Mouse (Mus musculus) CH12.LX (cell line): ENCODE results near the gene Cenpm. TPM values are rescaled to one million over a fixed set of nuclear protein-coding genes. Genes with fewer than 3 reads are reported as not detected.

Experiments used
- DNase-seq: peaks from one replicate; pipeline ENCODE4 v3.0.0-alpha.2; 2013; ENCODE audit errors: extremely low read depth
- H3K27ac ChIP-seq: 2 replicates; pipeline ENCODE4 v1.5.1; 2012; ENCODE audit warnings: low read depth, mild to moderate bottlenecking, control low read depth, moderate library complexity; ENCODE audit not compliant: insufficient read depth
- H3K27me3 ChIP-seq: replicated peaks from 2 replicates; pipeline ENCODE3; 2012; ENCODE audit warnings: inconsistent platforms
- H3K36me3 ChIP-seq, 2 experiments: replicated peaks in 1 of 2; 2 replicates each; pipeline versions ENCODE3 to v1.6.1; 2012; ENCODE audit warnings: inconsistent platforms in 1 of 2, low read length in 1 of 2, mild to moderate bottlenecking in 1 of 2, mixed read lengths in 1 of 2, moderate library complexity in 1 of 2; ENCODE audit not compliant: control insufficient read depth in 1 of 2, insufficient read depth in 1 of 2
- H3K4me1 ChIP-seq, 2 experiments: 2 replicates each; pipeline ENCODE4 v1.6.1; 2012; ENCODE audit warnings: inconsistent platforms in 1 of 2, moderate library complexity in 1 of 2; ENCODE audit not compliant: insufficient read depth in 2 of 2, control insufficient read depth in 1 of 2
- H3K4me2 ChIP-seq: 2 replicates; pipeline ENCODE4 v1.6.1; 2012; ENCODE audit warnings: low read depth, mild to moderate bottlenecking, control low read depth; ENCODE audit not compliant: poor library complexity, insufficient read depth, severe bottlenecking
- H3K4me3 ChIP-seq, 3 experiments: fragments of 150-350 bp in 1 of 3; sonication (generic) in 1 of 3; replicated peaks in 1 of 3; 2 replicates each; pipeline versions ENCODE3 to v1.5.1; 2011 to 2012; ENCODE audit warnings: low read depth in 2 of 3, low read length in 2 of 3, mild to moderate bottlenecking in 2 of 3, moderate library complexity in 2 of 3, control low read depth in 1 of 3, improper control_type of control experiment in 1 of 3, inconsistent platforms in 1 of 3, mixed read lengths in 1 of 3; ENCODE audit not compliant: poor library complexity in 1 of 3
- H3K79me2 ChIP-seq: replicated peaks from 2 replicates; pipeline ENCODE4 v1.6.1; 2012; ENCODE audit warnings: mild to moderate bottlenecking, moderate library complexity; ENCODE audit not compliant: control insufficient read depth, poor library complexity, insufficient read depth, severe bottlenecking; ENCODE audit errors: extremely low read depth
- H3K9ac ChIP-seq: 2 replicates; pipeline ENCODE4 v1.6.1; 2012; ENCODE audit warnings: low read depth, mild to moderate bottlenecking, control low read depth, moderate library complexity; ENCODE audit not compliant: insufficient read depth
- H3K9me3 ChIP-seq: replicated peaks from 2 replicates; pipeline ENCODE3; 2012; ENCODE audit warnings: low read length, inconsistent platforms, mixed read lengths
- E2F4 ChIP-seq: IDR thresholded peaks from 2 replicates; pipeline ENCODE4 v1.6.1; 2011; ENCODE audit warnings: low read depth, low read length, improper control_type of control experiment; ENCODE audit not compliant: insufficient replicate concordance
- JUN ChIP-seq: IDR thresholded peaks from 2 replicates; pipeline ENCODE4 v1.6.1; 2011; ENCODE audit warnings: low read depth, mild to moderate bottlenecking, low read length, improper control_type of control experiment, moderate library complexity; ENCODE audit not compliant: insufficient read depth
- JUND ChIP-seq: conservative IDR thresholded peaks from 2 replicates; pipeline ENCODE4 v1.6.1; 2011; ENCODE audit warnings: low read depth, low read length, improper control_type of control experiment
- KAT2A ChIP-seq: IDR thresholded peaks from 2 replicates; pipeline ENCODE4 v1.6.1; 2012; ENCODE audit warnings: low read length, improper control_type of control experiment, inconsistent platforms; ENCODE audit not compliant: insufficient replicate concordance
- MAFK ChIP-seq: IDR thresholded peaks from 2 replicates; pipeline ENCODE4 v1.6.1; 2011; ENCODE audit warnings: low read length, improper control_type of control experiment; ENCODE audit not compliant: insufficient replicate concordance
- MYC ChIP-seq: IDR thresholded peaks from 2 replicates; pipeline ENCODE4 v1.6.1; 2011; ENCODE audit warnings: low read depth, mild to moderate bottlenecking, improper control_type of control experiment, low read length
- NELFE ChIP-seq: IDR thresholded peaks from 2 replicates; pipeline ENCODE4 v1.6.1; 2011; ENCODE audit warnings: low read depth, low read length, improper control_type of control experiment
- NRF1 ChIP-seq: IDR thresholded peaks from 2 replicates; pipeline ENCODE4 v1.6.1; 2014; ENCODE audit warnings: low read depth, mild to moderate bottlenecking, inconsistent platforms, low read length, improper control_type of control experiment, moderate library complexity
- SMC3 ChIP-seq: IDR thresholded peaks from 2 replicates; pipeline ENCODE4 v1.6.1; 2011; ENCODE audit warnings: low read depth, low read length, improper control_type of control experiment
- TBP ChIP-seq: conservative IDR thresholded peaks from 2 replicates; pipeline ENCODE4 v1.6.1; 2011; ENCODE audit warnings: low read depth, low read length, improper control_type of control experiment
- dilution Hi-C: fragments of 300-500 bp; cut with MboI; formaldehyde crosslinking; loops from 2 replicates; pipeline ENCODE4 v1.14.3; 2020; ENCODE audit warnings: low sequenced_read_pairs; ENCODE audit not compliant: extremely low pct_unique_long_range_greater_than_20kb, extremely low pct_ligation_motif_present
- in situ Hi-C: fragments of 300-500 bp; cut with MboI; formaldehyde crosslinking; loops from 3 replicates; pipeline ENCODE4 v1.14.3; 2019; ENCODE audit warnings: low sequenced_read_pairs, low pct_ligation_motif_present, low pct_unique_long_range_greater_than_20kb, mixed read lengths
- polyA plus RNA-seq: library from polyadenylated mRNA; unstranded; fragments of >175 nt; gene quantifications from 2 replicates; pipeline ENCODE4 v1.2.1, GENCODE M21; 2012; ENCODE audit warnings: low read depth; ENCODE audit not compliant: insufficient read length
- total RNA-seq, 2 experiments: library from RNA; depleted of rRNA; stranded (reverse); fragments of 300-350 nt in 1 of 2; fragments of >200 nt in 1 of 2; gene quantifications; 2 replicates each; pipeline ENCODE4 v1.2.3; 2012 to 2014

Gene Cenpm
- total and polyA plus RNA-seq, 3 experiments: 22.8 to 39.6 (median 34.2) TPM

DNA sequence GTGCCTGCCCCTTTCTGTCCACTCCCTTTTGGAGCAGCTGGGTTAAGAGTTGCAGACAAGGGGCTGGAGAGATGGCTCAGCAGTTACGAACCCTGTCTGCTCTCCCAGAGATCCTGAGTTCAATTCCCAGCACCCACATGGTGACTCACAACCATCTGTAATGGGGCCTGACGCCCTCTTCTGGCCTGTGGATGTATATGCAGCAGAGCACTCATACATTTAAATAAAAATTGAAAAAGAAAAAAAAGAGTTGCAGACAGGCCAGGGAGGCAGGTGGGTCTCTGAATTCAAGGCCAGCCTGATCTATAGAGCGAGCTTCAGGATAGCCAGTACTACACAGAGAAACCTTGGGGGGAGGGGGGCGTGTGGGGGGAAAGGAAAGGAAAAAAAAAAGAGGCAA, 57.1 kb downstream of the Cenpm start:
- dilution Hi-C loops: no loop called here
- Histone ChIP-seq H3K36me3 (peaks cover 82 to 99% of the 10 kb centered on the region in 2 experiments), H3K4me1 (no peaks in the 10 kb centered on the region), H3K4me2 (no peak overlapping the region), H3K27me3 (no peaks in the 10 kb centered on the region), H3K79me2 (peaks cover 8% of the 10 kb centered on the region), H3K27ac (no peak overlapping the region), H3K9ac (no peak overlapping the region), H3K9me3 (peaks cover 10% of the 10 kb centered on the region), H3K4me3 (no peak overlapping the region)
- DNase-seq: no peak
- TF ChIP-seq JUN: no peak
- no peak for TF ChIP-seq NELFE
- in situ Hi-C loops: no loop called here

GRCm38 (mm10) chr15:82186931-82187330, 57.6 kb downstream of the Cenpm start:
- H3K4me2 ChIP-seq: no peak overlapping the region
- no peaks in the 10 kb centered on the region for H3K4me1 ChIP-seq
- H3K36me3 ChIP-seq: peaks cover 83 to 99% of the 10 kb centered on the region in 2 experiments
- no peaks in the 10 kb centered on the region for H3K27me3 ChIP-seq
- no peak overlapping the region for H3K4me3 ChIP-seq
- dilution Hi-C loops (no loop called here), in situ Hi-C loops (no loop called here)
- no peak overlapping the region for H3K9ac ChIP-seq
- H3K79me2 ChIP-seq: peaks cover 8% of the 10 kb centered on the region
- peaks cover 15% of the 10 kb centered on the region for H3K9me3 ChIP-seq
- no peak overlapping the region for H3K27ac ChIP-seq
- DNase-seq: no peak
- TF ChIP-seq KAT2A: no peak

- Histone ChIP-seq H3K4me3 (no peak overlapping the region), H3K27me3 (no peaks in the 10 kb centered on the region), H3K4me1 (no peaks in the 10 kb centered on the region), H3K9ac (no peak overlapping the region), H3K79me2 (peaks cover 5% of the 10 kb centered on the region), H3K27ac (no peak overlapping the region), H3K36me3 (peaks cover 82 to 99% of the 10 kb centered on the region in 2 experiments), H3K9me3 (peaks cover 23% of the 10 kb centered on the region), H3K4me2 (no peak overlapping the region)
- dilution Hi-C loops (no loop called here), in situ Hi-C loops (no loop called here)
- TF ChIP-seq JUND (no peak), MAFK (no peak), SMC3 (no peak), NRF1 (no peak), E2F4 (no peak), TBP (no peak), MYC (no peak)
- no peak for DNase-seq
These were observed 58.4 kb downstream of the Cenpm start for GRCm38 (mm10) chr15:82186131-82186530.
